Mouse (Mus musculus): ENCODE data around the gene Dnah3.

DNA sequence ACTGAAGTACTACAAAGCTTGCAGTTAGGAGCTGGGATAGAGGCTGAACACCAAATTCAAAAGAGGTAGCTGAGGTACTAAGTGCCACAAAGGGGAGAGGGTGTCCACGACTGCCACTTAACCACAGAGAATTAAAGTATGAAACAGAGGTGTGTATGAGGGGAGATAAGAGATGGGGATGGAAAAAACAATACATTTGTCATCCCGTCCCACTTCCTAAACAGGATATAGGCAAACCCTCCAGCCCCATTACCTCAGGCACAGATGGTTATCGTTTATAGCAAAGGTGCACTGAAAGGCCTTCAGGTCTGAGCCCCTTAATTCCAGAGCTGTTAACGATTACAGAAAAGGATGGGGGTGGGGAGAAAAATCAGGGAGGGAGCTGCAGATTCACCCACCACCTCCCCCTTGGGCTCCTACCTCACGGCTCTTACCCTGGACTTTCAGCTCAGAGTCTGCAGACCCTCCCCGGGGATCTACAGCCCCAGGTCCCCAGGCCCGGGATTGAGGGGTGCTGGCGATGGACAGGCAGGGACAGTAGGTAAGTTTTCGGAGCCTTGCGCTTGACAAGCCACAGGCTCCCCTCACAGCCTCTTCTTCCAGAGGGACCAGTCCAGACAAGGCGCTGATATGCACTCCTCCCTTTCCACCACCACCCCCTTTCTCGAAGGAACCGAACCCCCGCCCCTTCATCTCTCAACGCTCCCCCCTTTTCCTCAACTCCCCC is 200.1 kb downstream of the Dnah3 start:
- TF ChIP-seq CTCF (IDR thresholded peaks at IDR 0.05; ENCODE audit: extremely low read depth, insufficient read depth, low read length) (no peak), POLR2A (IDR thresholded peaks at IDR 0.05; ENCODE audit: extremely low read depth, insufficient read depth, low read length) (no peak)

All from cortical plate, adult 2 months (tissue).